Mouse (Mus musculus): Measurements from ENCODE around the gene Flrt3.

Gene Flrt3

DNA sequence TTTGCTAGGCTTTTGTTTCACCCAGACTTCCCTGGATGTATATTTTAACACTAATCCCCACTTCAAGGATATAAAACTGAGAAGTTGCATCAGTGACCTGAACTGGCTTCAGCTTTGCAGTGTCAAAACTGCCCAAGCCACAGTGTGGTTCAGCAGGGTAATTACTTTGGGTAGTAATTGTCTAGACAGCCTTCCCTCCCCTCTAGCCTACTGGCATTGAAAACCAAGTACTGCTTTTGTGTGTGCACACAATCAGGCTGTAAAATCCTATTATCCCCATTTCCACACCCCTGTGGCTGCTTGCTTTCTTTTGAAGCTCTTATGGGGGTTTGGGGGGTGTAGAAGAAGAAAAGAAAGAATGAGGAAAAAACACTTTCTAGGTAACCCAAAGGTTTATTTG lies 17.8 kb downstream of the Flrt3 start:
- no peak for DNase-seq (ENCODE audit: low read depth, low spot score)

DNA sequence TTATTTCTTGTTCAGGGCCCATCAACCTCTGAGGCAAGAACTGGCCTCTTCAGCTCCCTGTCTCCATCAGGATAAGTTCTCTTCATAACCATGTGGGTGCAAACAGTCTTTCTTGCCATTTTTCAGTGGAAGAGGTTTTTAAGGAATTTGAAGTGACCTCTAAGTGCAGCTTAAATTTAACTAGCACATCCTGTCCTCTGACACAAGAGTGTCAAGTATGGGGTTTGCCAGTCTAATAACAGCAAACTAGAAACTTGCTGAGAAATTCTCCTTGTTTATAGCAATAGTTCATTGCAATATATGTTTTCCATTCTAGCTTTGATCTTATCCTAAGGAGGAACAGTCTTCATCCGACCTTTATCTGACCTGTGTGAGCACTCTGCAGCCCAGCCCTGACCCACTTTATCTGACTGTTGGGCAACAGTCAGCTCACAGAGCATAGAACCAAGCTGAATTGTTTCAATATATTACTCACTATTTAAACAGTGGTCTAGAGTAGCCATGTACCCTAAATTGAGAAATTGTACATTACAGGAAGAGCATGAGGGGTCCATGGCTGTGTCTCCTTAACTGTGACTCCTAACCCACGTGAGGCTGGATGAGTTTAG lies 49.4 kb downstream of the Flrt3 start:
- no peak for DNase-seq (ENCODE audit: low read depth, low spot score)

DNA sequence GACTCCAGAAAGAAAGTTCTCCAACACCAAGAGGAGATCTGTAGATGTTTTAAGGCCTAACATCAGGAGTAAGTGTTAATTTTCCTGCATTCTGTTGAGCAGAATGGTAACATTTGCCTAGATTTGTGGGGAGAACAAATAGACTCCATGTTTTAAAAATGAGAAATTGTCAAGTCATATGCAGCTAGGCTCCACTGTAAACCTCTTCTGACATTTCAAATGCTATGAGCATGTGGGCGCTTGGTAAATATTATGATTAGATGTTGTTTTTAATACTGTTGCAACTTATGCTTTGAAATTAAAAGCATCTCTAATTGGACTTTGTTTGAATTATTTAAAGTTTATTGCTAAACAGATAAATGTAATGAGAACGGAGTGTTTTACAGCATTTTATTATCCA lies 55.8 kb downstream of the Flrt3 start:
- DNase-seq (ENCODE audit: low read depth, low spot score) = no peak
